Mouse (Mus musculus) heart, postnatal 14 days (tissue): ENCODE measurements around the gene Armc12. TPM values are rescaled to one million over a fixed set of nuclear protein-coding genes. Genes with fewer than 3 reads are reported as not detected.

Experiments
- DNase-seq, 2 experiments: peaks; one replicate each; pipeline ENCODE4 v3.0.0; 2021 to 2022
- intact Hi-C: fragments of 180-260 bp; cut with DNase I; formaldehyde crosslinking; loops from one replicate; pipeline ENCODE4 v1.15.1; 2025
- long read RNA-seq, 2 experiments: library from polyadenylated mRNA; stranded (forward); transcript quantifications; one replicate each; pipeline ENCODE4 v2.0.0; 2021
- total RNA-seq, 2 experiments: library from RNA; stranded (reverse); gene quantifications; 2 replicates each; pipeline ENCODE4 v1.2.3; 2021

The Armc12 gene
- not detected for total RNA-seq
- long read RNA-seq, experiment 1 = 0 reads
- long read RNA-seq, experiment 2 = 0 reads

- DNase-seq = no peak
- intact Hi-C loops = loop anchor here (5.0 kb wide), 1 partner anchor 323 kb away; the partner anchor contains the start of gene Def6
Observed at GRCm38 (mm10) chr17:28530506-28530905, at the start of gene Armc12. TSS of gene Armc12 (plus strand) at chr17:28530806.

DNA sequence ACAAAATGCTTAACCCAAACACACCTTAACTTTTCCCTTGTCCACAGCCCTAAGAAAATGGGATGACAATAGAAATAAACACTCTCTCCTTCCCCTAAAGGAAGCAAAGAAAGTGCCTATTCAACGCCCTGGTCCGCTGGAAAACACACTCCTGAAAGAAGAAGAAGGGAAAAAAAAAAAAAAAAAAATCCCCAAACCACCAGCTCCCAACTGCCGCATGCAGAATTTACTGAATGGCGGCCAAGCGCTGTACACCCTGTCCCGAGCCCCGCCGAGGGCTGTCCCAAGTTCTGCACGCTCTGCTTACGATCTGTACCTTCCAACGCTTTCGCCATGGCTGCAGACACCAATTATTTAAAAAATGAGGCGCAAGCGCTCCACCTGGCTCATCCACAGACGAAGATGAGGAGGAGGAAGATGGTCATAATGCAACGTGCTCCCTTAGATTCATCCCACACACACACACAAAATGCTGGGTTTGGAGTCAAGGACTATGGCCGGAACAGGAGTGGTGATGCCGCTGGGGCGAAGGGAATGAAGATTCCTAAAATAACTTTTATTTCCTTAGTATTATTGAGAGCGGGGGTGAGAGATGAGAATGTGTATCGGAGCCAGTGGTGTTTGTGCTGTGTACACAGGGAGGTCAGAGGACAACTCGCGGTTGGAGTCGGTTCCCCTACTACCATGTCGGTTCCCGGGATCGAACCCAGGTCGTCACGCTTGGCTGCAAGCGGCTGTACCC lies 45.7 kb upstream of the Armc12 start:
- intact Hi-C loops = loop anchor here (2.0 kb wide), 1 partner anchor 38 kb away; no protein-coding TSS in a partner anchor

GRCm38 (mm10) chr17:28485446-28485948 lies 45.1 kb upstream of the Armc12 start:
- intact Hi-C loops = loop anchor here (2.0 kb wide), 1 partner anchor 37 kb away; no protein-coding TSS in a partner anchor
- peak; percentile 51 to 64 for DNase-seq

More for the DNA sequence above, 45.7 kb upstream of the Armc12 start:
- DNase-seq = peak; percentile 51 to 53

DNA sequence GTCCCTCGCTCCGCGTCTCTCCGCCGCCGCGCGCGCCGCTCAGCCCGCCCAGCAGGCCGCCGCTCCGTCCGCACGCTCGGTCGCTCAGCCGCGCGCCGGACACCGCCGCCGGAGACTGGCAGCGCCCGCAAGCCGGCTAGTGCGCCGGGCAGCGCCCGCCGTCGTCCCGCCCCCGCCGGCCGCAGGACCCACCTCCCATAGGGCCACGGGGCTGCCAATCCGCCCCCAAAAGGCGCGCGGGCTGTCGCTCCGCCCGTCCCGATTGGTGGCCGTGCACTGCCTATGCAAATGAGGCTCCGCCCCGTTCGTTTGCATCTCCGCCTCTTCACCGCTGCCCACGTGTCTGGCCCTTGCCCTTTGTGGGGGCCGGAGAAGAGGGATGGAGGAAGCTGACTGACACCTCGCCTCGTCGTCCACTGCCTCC lies 44.6 kb upstream of the Armc12 start:
- DNase-seq = peak; percentile 99
- intact Hi-C loops = loop anchor here (2.0 kb wide), 1 partner anchor 37 kb away; no protein-coding TSS in a partner anchor

DNA sequence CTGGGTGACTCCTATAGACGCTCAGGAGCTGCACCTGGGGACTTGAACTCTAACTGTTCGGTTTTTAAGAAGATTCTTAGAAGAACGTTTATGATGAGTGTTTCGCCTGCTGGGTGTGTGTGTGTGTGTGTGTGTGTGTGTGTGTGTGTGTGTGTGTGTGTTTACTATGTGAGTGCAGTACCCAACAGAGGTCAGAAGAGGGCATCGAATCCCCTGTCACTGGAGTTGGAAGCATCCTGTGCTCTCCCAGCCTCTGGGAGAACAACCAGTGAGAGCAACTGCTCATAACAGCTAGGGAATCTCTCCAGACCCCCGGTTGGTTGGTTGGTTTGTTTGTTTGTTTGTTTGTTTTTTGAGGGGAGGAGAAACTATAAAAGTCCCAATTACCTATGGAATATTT lies 43.9 kb upstream of the Armc12 start:
- no peak for DNase-seq
- intact Hi-C loops = no loop called here

DNA sequence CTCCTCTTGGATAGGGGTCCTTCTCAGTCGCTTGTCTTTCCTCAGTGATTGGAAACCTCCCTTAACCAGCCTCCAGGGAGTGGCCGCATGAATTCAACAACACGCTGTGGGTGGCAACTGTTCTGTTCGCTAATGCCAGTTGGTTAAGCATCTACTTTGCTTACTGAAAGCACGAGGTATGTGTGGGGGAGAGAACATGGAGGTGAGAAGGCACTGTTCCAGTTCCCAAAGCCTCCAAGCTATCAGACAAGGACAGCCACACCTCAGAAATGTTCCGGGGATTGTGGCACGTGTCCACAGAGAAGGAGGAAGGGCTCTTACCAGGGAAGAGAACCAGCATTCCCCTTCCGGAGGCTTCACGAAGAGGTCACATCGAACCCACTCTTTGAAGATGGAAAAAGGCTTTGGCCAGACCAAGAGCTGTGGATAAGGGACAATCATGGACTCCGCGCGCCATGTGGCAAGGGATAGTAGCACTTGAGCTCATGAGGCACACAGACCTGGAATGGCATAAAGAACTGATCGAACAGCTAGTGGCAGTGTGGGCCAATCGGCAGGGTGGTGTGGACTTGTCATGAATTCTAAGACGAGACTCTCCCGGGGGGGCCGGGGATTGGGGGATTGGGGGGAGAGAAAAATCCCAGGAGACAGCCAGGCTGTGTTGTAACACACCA lies 42.9 kb upstream of the Armc12 start:
- no peak for DNase-seq
- intact Hi-C loops = no loop called here

DNA sequence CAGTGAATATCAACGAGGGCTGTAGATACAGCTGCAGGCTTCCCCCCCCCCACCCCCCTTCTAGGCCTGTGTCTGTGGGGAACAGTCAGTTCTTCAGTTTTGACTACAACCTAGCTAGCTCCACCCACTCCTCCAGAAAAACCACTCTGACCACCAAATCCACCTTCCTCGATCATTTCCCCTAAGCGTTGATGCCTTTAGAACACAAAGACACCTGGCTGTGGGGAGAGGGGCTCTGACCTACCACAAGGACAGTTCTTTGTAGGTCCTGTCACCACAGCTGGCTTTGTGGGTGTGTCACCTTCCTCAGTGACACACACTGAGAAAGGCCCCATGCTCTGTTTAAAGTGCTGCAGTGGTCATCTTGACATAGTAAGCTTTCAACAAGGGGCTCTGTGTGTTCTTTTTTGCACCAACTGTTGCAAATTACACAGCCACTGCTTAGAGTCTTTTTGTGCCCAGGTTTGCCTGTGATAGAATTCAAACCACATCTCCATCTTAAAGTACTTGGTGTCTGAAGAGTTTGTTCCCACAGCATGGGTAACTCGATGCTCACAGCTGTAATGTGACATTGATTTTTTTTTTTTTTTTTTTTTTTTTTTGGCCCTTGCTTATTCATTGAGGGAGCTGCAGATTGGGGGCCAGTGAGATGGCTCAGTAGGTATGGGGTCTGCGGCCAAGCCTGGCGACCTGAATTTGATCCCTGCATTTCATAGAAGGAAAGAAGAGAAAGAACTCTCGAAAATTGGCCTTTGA lies 42.2 kb upstream of the Armc12 start:
- intact Hi-C loops = no loop called here
- no peak for DNase-seq

DNA sequence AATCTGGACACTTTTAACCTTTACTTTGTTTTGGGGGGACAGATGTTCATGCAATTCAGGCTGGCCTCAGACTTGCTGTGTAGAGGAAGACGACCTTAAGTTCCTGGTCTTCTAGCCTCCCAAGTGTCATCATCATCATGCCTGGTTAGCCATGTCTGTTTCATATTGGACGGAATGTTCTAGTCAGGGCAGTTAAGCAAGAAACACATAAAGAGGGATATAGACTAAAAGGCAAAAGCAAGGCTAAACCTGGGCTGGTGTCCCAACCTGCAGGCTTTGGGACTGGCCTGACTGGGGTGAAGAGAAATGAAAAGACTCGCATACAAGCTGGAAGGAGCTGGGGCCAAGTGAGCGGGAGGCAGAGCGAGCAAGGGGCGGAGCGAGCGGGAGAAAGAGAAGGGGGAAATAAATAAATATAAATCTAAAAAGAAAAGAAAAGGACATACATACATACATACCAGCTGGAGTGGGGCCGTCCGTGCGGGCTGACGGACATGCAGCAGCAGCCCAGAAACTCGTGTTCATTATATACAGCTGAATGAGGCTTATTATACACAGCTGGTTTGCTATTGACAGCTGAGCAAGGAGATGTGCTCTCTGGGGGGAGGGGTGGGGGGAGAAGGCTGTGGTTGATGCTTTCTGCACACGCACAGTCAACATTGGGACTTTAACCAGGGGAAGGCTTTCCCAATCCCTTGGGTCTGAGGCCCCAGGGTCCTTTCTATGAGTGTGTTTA lies 39.4 kb upstream of the Armc12 start:
- intact Hi-C loops = loop anchor here (2.0 kb wide), 1 partner anchor 18 kb away; no protein-coding TSS in a partner anchor
- no peak for DNase-seq

- no peak for DNase-seq
- intact Hi-C loops = no loop called here
Observed at GRCm38 (mm10) chr17:28495832-28496231, 34.8 kb upstream of the Armc12 start.

DNA sequence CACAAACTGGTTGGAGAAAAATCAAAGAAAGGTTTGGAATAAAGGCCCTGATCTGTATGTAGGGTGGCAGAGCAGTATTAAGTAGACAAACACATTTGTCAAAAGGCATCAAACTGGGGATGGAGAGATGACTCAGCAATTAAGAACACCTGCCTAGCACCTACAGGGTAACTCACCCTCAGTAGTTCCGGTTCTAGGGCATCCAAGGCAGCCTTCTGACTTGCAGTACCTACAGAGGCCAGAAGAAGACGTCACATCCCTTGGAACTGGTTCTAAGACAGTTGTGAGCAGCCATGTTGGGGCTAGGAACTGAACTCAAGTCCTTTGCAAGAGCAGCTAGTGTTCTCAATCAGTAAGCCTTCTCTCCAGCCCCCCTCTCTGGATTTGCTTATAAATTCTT lies 31.4 kb upstream of the Armc12 start:
- no peak for DNase-seq
- intact Hi-C loops = no loop called here

DNA sequence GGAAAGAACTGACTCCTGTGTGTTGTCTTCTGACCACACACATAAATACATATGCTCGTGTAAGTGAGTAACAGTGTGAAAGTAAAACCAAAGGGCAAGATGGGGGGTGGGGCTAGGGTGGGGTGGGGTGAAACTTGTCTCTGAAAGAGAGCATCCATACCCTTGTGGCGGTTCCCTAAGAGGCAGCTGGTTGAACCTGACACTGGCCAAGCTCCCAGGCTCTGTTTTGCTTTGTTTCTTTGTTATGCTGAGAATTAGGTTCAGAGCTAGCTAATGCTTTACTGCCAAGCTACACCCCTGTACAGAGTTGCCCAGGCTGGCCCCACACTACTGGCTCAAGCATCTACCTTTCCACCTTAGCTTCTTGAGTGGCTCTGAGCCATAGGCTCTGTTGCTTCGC lies 30.1 kb upstream of the Armc12 start:
- intact Hi-C loops = no loop called here

DNA sequence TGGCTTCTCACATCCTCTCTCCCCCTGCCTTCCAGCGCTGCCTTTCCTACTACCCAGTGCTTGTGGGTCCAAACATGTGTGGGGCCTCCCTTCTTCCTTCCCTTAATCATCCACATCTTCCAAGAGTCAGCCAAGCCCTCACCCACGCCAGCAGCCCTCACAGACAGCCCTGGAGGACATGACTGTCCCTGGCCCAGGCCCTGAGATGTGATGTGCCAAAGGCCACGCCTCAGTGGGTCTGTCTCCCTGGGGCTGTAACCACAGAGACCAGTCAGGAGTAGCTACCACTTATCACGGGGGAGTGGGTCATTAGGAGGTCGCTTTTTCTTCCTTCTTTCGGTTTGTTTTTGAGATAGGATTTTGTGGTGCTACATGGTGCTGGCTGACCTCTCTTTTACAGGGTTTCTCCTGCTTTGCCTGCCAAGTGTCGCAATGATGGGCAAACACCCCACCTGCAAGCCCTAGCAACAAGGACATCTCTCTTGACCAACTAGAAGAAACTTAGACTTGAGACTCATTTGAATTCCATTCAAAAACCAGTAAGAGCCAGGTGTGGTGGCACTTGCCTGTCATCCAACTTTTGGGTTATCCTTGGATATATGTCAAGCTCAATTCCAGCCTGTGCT lies 28.3 kb upstream of the Armc12 start:
- DNase-seq = peak; percentile 43 to 59
- intact Hi-C loops = no loop called here

More for the DNA sequence above, 30.1 kb upstream of the Armc12 start:
- DNase-seq = no peak

DNA sequence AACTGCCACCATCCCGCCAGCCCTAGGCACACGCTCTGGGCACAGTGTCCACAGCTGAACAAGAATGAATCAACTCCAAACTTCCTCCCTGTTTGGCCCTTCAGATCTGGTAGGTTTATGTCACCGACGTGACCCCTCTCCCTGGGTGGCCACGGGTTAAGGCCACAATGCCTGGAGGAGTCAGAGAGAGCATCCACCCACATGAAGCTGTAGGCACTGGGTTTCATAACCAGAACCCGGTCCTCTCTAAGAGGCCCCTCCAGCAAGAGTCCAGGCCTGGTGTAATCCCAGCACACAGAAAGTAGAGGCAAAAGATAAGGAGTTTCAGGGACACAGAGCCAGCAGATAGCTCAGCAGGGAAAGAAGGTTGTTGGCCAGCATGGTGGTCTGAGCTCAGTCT lies 26.4 kb upstream of the Armc12 start:
- intact Hi-C loops = no loop called here
- DNase-seq = no peak

GRCm38 (mm10) chr17:28505591-28505990 lies 25.0 kb upstream of the Armc12 start:
- intact Hi-C loops = no loop called here
- DNase-seq = no peak

- intact Hi-C loops = no loop called here
Observed at GRCm38 (mm10) chr17:28506895-28507294, 23.7 kb upstream of the Armc12 start.

GRCm38 (mm10) chr17:28507496-28507895 lies 23.1 kb upstream of the Armc12 start:
- no peak for DNase-seq
- intact Hi-C loops = no loop called here

More at GRCm38 (mm10) chr17:28506895-28507294, 23.7 kb upstream of the Armc12 start:
- no peak for DNase-seq

GRCm38 (mm10) chr17:28510445-28511342 lies 19.9 kb upstream of the Armc12 start:
- intact Hi-C loops = no loop called here
- peak in 1 of 2 experiments; percentile 43 for DNase-seq
